Mouse (Mus musculus) heart, embryonic 16.5 days (tissue): ENCODE data around the gene Plin2. TPM values are rescaled to one million over a fixed set of nuclear protein-coding genes. Genes with fewer than 3 reads are reported as not detected.
"Not testable (repeated sequence)": the region's sequence is repeated elsewhere in the genome, so short reads cannot be mapped to it uniquely, and the experiment has no call there.

Experiments
- ATAC-seq: fragments of 200-750 bp; cut with Nextera tagmentation; replicated peaks from 2 replicates; pipeline ENCODE4 v1.8.0; 2017; ENCODE audit warnings: moderate number of reproducible peaks; ENCODE audit not compliant: insufficient read depth, low FRiP score; ENCODE audit errors: extremely low read depth
- H3K27ac ChIP-seq: fragments of 300-500 bp; sonication (generic); 2 replicates; pipeline ENCODE4 v1.5.1; 2014; ENCODE audit warnings: mild to moderate bottlenecking, low read length, control low read depth, moderate library complexity
- H3K27me3 ChIP-seq: fragments of 300-500 bp; sonication (generic); 2 replicates; pipeline ENCODE4 v1.6.1; 2014; ENCODE audit warnings: low read length, mixed read lengths; ENCODE audit not compliant: control insufficient read depth, insufficient read depth
- H3K36me3 ChIP-seq: fragments of 300-500 bp; sonication (generic); 2 replicates; pipeline ENCODE4 v1.6.1; 2014; ENCODE audit not compliant: control insufficient read depth, insufficient read depth
- H3K4me1 ChIP-seq: fragments of 300-500 bp; sonication (generic); 2 replicates; pipeline ENCODE4 v1.6.1; 2014; ENCODE audit warnings: low read length, mixed read lengths; ENCODE audit not compliant: control insufficient read depth, insufficient read depth
- H3K4me2 ChIP-seq: fragments of 300-500 bp; sonication (generic); 2 replicates; pipeline ENCODE4 v1.6.1; 2014; ENCODE audit warnings: low read depth, mild to moderate bottlenecking, control low read depth, low read length
- H3K4me3 ChIP-seq: fragments of 300-500 bp; sonication (generic); 2 replicates; pipeline ENCODE4 v1.5.1; 2014; ENCODE audit warnings: mild to moderate bottlenecking, control low read depth, low read length
- H3K9ac ChIP-seq: fragments of 300-500 bp; sonication (generic); 2 replicates; pipeline ENCODE4 v1.6.1; 2014; ENCODE audit warnings: low read length, control low read depth
- H3K9me3 ChIP-seq: fragments of 300-500 bp; sonication (generic); replicated peaks from 2 replicates; pipeline ENCODE4 v1.6.1; 2016; ENCODE audit warnings: low read length; ENCODE audit not compliant: control insufficient read depth
- WGBS: fragments of 180-500 bp; shearing (Covaris S2); extraction: QIAGEN DNeasy Blood & Tissue Kit; methylation state at CpG from one replicate; pipeline ENCODE4 v1.1.7; 2014; 5-methylcytosine and 5-hydroxymethylcytosine counted together
- polyA plus RNA-seq: library from polyadenylated mRNA; unstranded; fragments of >200 nt; fragmentation: Nextera tagmentation; extraction: Ambion mirVana; gene quantifications from 2 replicates; pipeline ENCODE4 v1.2.1, GENCODE M21; 2015

Plin2 gene
- polyA plus RNA-seq, 1 experiment from 2014 or later, result 79.3 TPM

DNA sequence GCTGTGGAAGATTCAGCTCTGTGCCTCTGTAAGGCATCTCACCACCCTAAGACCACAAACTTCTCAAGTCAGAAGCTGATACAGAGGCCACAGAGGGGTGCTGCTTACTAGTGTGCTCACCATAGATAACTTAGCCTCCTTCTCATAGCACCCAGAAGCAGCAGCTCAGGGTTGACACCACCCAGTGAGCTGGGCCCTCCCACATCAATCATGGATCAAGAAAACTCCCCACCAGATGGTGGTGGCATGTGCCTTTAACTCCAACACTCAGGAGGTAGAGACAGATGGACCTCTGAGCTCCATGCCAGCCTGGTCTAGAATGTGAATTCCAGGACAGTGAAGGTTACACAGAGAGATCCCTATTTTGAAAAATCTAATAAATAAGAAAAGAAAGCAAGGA is 4.9 kb upstream of the Plin2 start:
- not testable (repeated sequence) for H3K27me3 ChIP-seq, H3K27ac ChIP-seq, H3K9me3 ChIP-seq, ATAC-seq, H3K4me3 ChIP-seq, H3K9ac ChIP-seq, H3K4me2 ChIP-seq, H3K36me3 ChIP-seq
- H3K4me1 ChIP-seq, result peaks cover 12% of the 10 kb centered on the region

DNA sequence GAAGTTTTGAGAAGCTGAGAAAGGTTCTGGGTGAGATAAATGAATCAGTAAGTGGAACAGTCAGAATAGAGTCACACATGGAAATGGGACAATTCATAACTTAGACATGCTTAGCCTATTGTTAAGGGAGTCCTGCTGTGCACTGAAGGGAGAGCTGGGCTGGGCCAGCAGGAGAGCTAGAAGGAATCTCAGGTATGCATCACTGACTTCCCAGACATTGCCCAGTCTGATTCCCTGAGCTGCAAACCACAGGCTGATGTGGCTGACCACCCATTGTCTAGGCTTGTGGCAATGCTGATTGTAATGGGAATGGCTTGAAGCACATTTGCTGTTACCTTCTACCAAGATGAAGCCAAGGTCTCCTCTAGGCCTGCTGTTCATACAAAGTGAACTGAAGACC is 4.3 kb upstream of the Plin2 start:
- not testable (repeated sequence) for H3K4me2 ChIP-seq, H3K9ac ChIP-seq, H3K36me3 ChIP-seq, H3K4me3 ChIP-seq, ATAC-seq, H3K27ac ChIP-seq, H3K27me3 ChIP-seq, H3K9me3 ChIP-seq
- H3K4me1 ChIP-seq, result peaks cover 12% of the 10 kb centered on the region

DNA sequence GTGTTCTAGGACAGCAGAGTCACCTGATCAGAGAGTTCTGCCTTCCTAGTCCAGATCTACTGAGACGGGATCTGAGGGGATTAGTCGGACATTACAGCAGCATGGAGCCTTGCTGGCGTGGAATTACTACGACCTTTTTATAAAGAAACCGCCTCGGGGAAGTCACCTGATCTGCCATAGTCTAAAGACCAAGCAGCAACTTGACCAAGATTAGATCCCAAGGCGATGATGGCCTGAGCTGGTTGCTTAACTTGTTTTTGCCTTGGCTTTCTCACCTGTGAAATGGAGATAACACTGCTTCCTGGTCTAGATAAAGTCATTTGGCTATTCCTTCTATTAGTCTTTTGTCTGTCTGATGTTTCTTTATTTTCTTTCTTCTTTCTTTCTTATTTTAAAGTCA is 2.6 kb upstream of the Plin2 start:
- H3K9me3 ChIP-seq, result no peaks in the 10 kb centered on the region
- H3K27ac ChIP-seq, result no peak overlapping the region
- no peak overlapping the region for H3K9ac ChIP-seq
- no peak overlapping the region for H3K4me2 ChIP-seq
- no peak for ATAC-seq
- WGBS, result 76% methylated on average over 7 of the region's 7 CpGs
- H3K36me3 ChIP-seq, result no peaks in the 10 kb centered on the region
- H3K27me3 ChIP-seq, result no peaks in the 10 kb centered on the region
- peaks cover 19% of the 10 kb centered on the region for H3K4me1 ChIP-seq
- H3K4me3 ChIP-seq, result no peak overlapping the region

DNA sequence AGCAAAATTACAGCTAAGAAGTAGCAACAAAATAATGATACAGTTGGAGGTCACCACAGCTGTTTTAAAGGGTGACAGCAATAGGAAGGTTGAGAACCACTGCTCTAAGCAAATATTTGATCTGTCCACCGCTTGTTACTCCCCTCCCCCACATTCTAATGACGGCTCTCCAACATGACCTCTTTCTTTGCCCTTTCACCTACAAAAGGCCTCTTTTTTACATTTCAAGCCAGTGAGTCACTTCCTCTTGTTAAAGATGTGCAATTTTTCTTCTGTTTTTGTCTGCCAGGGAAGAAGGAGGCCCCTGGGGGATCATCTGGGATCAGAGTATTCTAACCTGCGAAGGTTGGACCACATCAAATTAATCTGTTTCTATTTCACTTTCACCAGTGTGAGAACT is 1.9 kb upstream of the Plin2 start:
- no peak for ATAC-seq
- Histone ChIP-seq H3K4me1 (peaks cover 19% of the 10 kb centered on the region), H3K9me3 (no peaks in the 10 kb centered on the region), H3K27ac (no peak overlapping the region), H3K4me2 (no peak overlapping the region), H3K9ac (no peak overlapping the region), H3K36me3 (no peaks in the 10 kb centered on the region), H3K27me3 (no peaks in the 10 kb centered on the region), H3K4me3 (no peak overlapping the region)
- 56% methylated on average over 3 of the region's 3 CpGs for WGBS

DNA sequence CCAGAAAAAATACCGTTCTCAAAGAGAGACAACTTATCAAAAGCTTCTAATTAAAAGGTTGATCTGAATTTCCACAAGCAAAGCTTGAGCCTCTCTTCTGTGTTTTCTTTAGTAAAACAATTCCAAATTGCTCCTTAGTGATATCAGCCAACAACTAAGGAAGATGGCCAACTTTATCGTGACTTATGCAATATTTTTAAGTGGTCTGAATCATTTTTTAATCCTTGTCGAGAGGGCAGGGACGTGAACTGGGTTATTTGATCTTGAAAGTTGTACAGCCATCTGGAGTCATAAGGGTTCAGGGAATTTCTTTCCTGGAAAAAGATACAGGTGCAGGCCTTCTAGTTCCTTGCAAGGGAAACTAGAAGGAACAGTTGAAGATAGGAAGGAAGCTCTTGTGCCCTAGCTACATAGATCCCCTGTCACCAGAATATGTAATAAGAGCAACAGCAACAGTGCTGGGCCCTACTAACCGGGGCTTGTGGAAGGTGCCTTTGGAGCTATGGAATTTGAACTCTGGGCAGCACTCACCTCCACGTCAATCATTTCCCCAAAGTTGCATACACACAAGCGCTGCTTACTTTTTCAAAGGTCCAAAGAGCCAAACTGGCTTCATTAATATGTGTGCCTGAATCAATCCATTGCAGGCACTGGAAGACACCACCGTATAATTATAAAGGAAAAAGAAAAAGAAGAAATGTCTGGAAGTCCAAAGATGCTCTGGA is 884 bp upstream of the Plin2 start:
- 71% methylated on average over 8 of the region's 8 CpGs for WGBS
- peak overlapping the region; percentile 89 for H3K9ac ChIP-seq
- no peaks in the 10 kb centered on the region for H3K36me3 ChIP-seq
- no peaks in the 10 kb centered on the region for H3K9me3 ChIP-seq
- H3K4me2 ChIP-seq, result no peak overlapping the region
- H3K27me3 ChIP-seq, result no peaks in the 10 kb centered on the region
- no peak for ATAC-seq
- peaks cover 19% of the 10 kb centered on the region for H3K4me1 ChIP-seq
- no peak overlapping the region for H3K4me3 ChIP-seq
- H3K27ac ChIP-seq, result no peak overlapping the region

DNA sequence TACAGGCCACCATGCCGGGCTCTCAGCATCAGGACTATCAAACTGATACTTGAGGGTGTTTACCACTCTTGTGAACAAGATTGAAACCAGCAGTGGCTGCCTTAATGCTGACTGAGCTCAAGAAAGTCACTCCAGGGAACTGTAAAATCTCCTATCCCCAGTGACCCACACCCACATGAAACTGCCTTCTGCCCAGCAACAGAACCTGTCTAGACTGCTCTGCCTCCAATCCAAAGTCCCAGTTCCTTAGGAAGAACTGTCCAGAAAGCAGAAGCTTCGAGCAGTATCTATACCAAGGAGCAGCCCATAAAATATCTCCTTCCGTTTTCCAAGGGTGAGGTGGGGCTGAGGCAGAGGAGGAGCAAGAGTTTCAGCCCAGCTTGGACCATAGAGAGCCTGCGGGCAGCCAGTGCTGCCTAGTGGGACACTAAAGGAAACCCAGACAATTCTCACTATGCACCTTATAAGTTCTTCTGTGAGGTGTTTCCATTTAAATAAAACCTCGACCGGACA is 563 bp downstream of the Plin2 start:
- not testable (repeated sequence) for H3K9me3 ChIP-seq, H3K27me3 ChIP-seq, H3K36me3 ChIP-seq
- Histone ChIP-seq H3K4me1 (peaks cover 19% of the 10 kb centered on the region), H3K27ac (peak overlapping the region; percentile 86), H3K4me2 (peak overlapping the region; percentile 82), H3K9ac (peak overlapping the region; percentile 89), H3K4me3 (peak overlapping the region; percentile 78)
- WGBS, result 9% methylated on average over 5 of the region's 6 CpGs
- ATAC-seq, result peak; percentile 76

DNA sequence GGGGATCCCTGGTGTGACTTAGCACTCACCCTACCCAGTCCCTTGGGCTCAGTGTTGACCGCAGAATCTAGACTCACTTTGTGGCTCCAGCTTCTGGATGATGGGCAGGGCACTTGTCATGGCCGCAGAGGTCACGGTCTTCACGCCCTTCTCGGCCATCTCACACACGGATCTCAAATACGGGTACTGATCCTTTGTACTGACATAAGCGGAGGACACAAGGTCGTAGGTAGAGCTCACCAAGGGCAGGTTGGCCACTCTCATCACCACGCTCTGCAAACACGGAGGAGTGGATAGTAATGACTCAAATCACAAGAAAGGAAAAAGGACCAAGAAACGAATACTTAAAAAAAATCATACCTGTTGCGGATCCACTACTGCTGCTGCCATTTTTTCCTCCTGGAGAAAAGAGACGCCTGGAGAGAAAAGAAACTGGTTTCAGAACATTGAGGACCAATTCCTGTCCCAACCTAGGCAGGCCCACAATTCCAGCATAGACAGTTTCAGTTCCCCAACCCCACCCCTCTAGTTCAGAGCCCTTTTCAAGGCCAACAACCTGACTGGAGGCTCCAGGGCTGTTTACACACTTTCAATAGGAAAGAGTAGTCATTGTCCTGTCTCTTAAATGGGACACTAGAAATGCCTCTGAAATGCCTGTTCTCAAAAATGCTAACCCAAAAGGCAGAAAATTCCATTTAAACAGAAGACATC is 1.4 kb downstream of the Plin2 start:
- 94% methylated on average over 14 of the region's 14 CpGs for WGBS
- H3K27me3 ChIP-seq, result no peaks in the 10 kb centered on the region
- no peak overlapping the region for H3K27ac ChIP-seq
- peaks cover 19% of the 10 kb centered on the region for H3K4me1 ChIP-seq
- ATAC-seq, result no peak
- H3K9me3 ChIP-seq, result no peaks in the 10 kb centered on the region
- peak overlapping the region; percentile 82 for H3K4me2 ChIP-seq
- H3K36me3 ChIP-seq, result peaks cover 9% of the 10 kb centered on the region
- peak overlapping the region; percentile 89 for H3K9ac ChIP-seq
- H3K4me3 ChIP-seq, result peak overlapping the region; percentile 78

DNA sequence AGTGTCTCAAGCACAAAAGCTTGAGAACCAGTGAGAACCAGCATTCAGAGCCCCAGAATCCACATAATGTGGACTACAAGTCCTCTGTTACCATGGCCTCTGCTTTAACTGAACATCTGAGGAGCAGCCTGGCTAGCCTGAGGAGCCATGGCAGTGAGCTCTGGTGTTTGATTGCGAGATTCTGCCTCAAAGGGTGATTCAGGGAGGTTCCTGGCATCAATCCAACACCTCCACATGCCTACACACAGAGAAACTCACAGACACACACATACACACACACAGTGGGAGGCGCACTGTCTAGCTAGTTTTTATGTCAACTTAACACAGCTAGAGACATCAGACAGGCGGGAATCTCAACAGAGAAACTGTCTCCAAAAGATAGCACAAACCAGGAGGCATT is 4.3 kb downstream of the Plin2 start:
- H3K9ac ChIP-seq, result no peak overlapping the region
- no peak overlapping the region for H3K4me2 ChIP-seq
- H3K4me1 ChIP-seq, result peaks cover 12% of the 10 kb centered on the region
- peaks cover 20% of the 10 kb centered on the region for H3K36me3 ChIP-seq
- WGBS, result 70% methylated on average over 3 of the region's 3 CpGs
- H3K9me3 ChIP-seq, result no peaks in the 10 kb centered on the region
- ATAC-seq, result no peak
- H3K27me3 ChIP-seq, result no peaks in the 10 kb centered on the region
- no peak overlapping the region for H3K4me3 ChIP-seq
- no peak overlapping the region for H3K27ac ChIP-seq

DNA sequence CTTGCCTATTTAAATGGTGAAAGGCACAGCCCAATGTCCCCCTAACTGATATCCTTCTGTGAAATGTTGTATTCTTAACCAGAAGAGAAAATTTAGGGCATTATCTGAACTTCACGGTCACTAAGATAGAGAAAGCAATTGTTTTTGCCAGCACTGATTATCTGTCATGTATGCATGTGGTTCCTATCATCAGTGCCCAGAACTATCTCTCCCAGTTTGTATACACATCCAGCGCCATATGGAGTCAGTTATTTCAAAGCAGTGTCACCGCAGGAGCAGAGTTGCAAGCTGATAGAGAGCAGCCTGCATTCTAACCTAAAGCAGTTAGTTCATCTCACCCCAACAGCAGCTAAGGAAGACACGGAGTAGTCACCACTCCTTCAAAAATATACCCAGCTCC is 5.9 kb downstream of the Plin2 start:
- no peaks in the 10 kb centered on the region for H3K27me3 ChIP-seq
- H3K36me3 ChIP-seq, result peaks cover 33% of the 10 kb centered on the region
- no peak overlapping the region for H3K4me2 ChIP-seq
- WGBS, result 46% methylated on average over 4 of the region's 4 CpGs
- no peak overlapping the region for H3K27ac ChIP-seq
- peaks cover 5% of the 10 kb centered on the region for H3K4me1 ChIP-seq
- H3K9me3 ChIP-seq, result no peaks in the 10 kb centered on the region
- H3K9ac ChIP-seq, result no peak overlapping the region
- H3K4me3 ChIP-seq, result no peak overlapping the region
- no peak for ATAC-seq
